Mouse (Mus musculus) forebrain, postnatal 0 days (tissue): ENCODE results near the gene Fut7. TPM values are rescaled to one million over a fixed set of nuclear protein-coding genes. Genes with fewer than 3 reads are reported as not detected.

ENCODE experiments used
- ATAC-seq: fragments of 200-750 bp; cut with Nextera tagmentation; 2 replicates; pipeline ENCODE4 v1.8.0; 2017; ENCODE audit warnings: mild to moderate bottlenecking, moderate library complexity
- DNase-seq: peaks from one replicate; pipeline ENCODE4 v3.0.0-alpha.2; 2015
- H3K27ac ChIP-seq: fragments of 300-500 bp; sonication (generic); 2 replicates; pipeline ENCODE4 v1.5.1; 2014; ENCODE audit warnings: low read depth, mild to moderate bottlenecking, antibody characterized with exemption, low read length, moderate library complexity, mixed read lengths
- H3K27me3 ChIP-seq: fragments of 300-500 bp; sonication (generic); 2 replicates; pipeline ENCODE4 v1.6.1; 2014; ENCODE audit warnings: mild to moderate bottlenecking, low read length, mixed read lengths; ENCODE audit not compliant: insufficient read depth
- H3K36me3 ChIP-seq: fragments of 300-500 bp; sonication (generic); 2 replicates; pipeline ENCODE4 v1.6.1; 2014; ENCODE audit warnings: mild to moderate bottlenecking, moderate library complexity; ENCODE audit not compliant: insufficient read depth
- H3K4me1 ChIP-seq: fragments of 300-500 bp; sonication (generic); 2 replicates; pipeline ENCODE4 v1.6.1; 2014; ENCODE audit warnings: antibody characterized with exemption; ENCODE audit not compliant: insufficient read depth
- H3K4me2 ChIP-seq: fragments of 300-500 bp; sonication (generic); 2 replicates; pipeline ENCODE4 v1.6.1; 2014; ENCODE audit warnings: low read depth, mild to moderate bottlenecking, moderate library complexity
- H3K4me3 ChIP-seq: fragments of 300-500 bp; sonication (generic); 2 replicates; pipeline ENCODE4 v1.5.1; 2014; ENCODE audit warnings: low read depth, low read length, mixed read lengths
- H3K9ac ChIP-seq: fragments of 300-500 bp; sonication (generic); 2 replicates; pipeline ENCODE4 v1.6.1; 2014; ENCODE audit warnings: mild to moderate bottlenecking
- H3K9me3 ChIP-seq: fragments of 300-500 bp; sonication (generic); 2 replicates; pipeline ENCODE4 v1.6.1; 2016; ENCODE audit warnings: low read length
- CTCF ChIP-seq: sonication (generic); IDR thresholded peaks from 2 replicates; pipeline ENCODE4 v1.5.1; 2016; ENCODE audit warnings: antibody characterized with exemption, control low read depth, low read depth
- WGBS: fragments of 180-500 bp; shearing (Covaris S2); extraction: QIAGEN DNeasy Blood & Tissue Kit; methylation state at CpG from one replicate; pipeline ENCODE4 v1.1.7; 2014; 5-methylcytosine and 5-hydroxymethylcytosine counted together
- polyA plus RNA-seq: library from polyadenylated mRNA; unstranded; fragments of >200 nt; fragmentation: Nextera tagmentation; extraction: Ambion mirVana; gene quantifications from 2 replicates; pipeline ENCODE4 v1.2.1, GENCODE M21; 2015
- total RNA-seq: library from RNA; depleted of rRNA; stranded (reverse); fragments of >200 nt; gene quantifications from 2 replicates; pipeline ENCODE4 v1.2.3, GENCODE M21; 2014

Gene Fut7
- total and polyA plus RNA-seq, 2 experiments from 2014 or later: 0.17 to 1.3 TPM

- ATAC-seq (no peak), DNase-seq (no peak)
- Histone ChIP-seq H3K27ac (no peak overlapping the region), H3K9me3 (no peaks in the 10 kb centered on the region), H3K4me3 (no peak overlapping the region), H3K27me3 (no peaks in the 10 kb centered on the region), H3K4me1 (no peaks in the 10 kb centered on the region), H3K9ac (no peak overlapping the region), H3K4me2 (no peak overlapping the region), H3K36me3 (peaks cover 98% of the 10 kb centered on the region)
- TF ChIP-seq CTCF: no peak
- WGBS: 87% methylated on average over 20 of the region's 20 CpGs
Observed at GRCm38 (mm10) chr2:25441067-25441466, 18.0 kb downstream of the Fut7 start.

- no peaks in the 10 kb centered on the region for H3K4me1 ChIP-seq
- H3K4me2 ChIP-seq: no peak overlapping the region
- no peak for TF ChIP-seq CTCF
- ATAC-seq (no peak), DNase-seq (no peak)
- WGBS: 93% methylated on average over 14 of the region's 14 CpGs
- H3K27me3 ChIP-seq: no peaks in the 10 kb centered on the region
- H3K4me3 ChIP-seq: no peak overlapping the region
- no peak overlapping the region for H3K27ac ChIP-seq
- H3K9me3 ChIP-seq: no peaks in the 10 kb centered on the region
- peaks cover 98% of the 10 kb centered on the region for H3K36me3 ChIP-seq
- H3K9ac ChIP-seq: no peak overlapping the region
Observed at GRCm38 (mm10) chr2:25442682-25443081, 19.6 kb downstream of the Fut7 start.

DNA sequence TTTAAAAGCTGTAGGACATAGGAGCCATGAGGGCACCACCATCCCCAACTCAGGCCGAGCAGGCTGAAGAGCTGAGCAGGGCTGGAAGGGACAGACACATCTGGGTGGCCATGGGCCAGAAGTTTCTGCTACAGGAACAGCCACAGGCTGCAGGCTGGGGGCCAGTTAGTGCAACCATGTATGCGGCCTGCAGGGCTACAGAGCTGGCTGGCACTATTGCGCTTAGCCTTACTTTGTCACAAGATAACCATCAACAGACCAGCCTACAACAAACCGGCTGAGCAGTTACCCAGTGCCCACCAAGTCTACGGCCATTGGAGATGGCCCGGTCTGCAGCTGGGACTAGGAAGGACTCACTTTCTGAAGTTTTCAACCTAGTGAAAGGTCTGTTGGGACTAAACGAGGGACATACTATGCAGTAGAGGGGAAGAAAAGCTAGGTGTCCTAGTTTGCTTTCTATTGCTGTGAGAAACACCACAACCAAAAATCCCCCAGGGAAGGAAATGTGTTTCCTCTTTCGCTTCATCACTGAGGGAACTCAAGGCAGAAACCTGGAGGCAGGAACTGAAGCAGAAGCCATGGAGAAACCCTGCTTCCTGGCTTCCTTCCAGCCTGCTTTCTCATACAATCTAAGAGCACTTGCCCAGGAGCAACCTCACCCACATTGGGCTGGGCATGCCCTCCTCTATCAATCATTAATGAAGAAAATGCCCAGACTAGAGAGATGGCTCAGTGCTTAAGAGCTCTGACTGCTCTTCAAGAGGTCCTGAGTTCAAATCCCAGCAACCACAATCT, 28.0 kb downstream of the Fut7 start:
- H3K27me3 ChIP-seq: no peaks in the 10 kb centered on the region
- H3K9ac ChIP-seq: no peak overlapping the region
- no peak for DNase-seq
- no peak for ATAC-seq
- no peaks in the 10 kb centered on the region for H3K9me3 ChIP-seq
- H3K4me2 ChIP-seq: no peak overlapping the region
- TF ChIP-seq CTCF: no peak
- peaks cover 29% of the 10 kb centered on the region for H3K36me3 ChIP-seq
- no peak overlapping the region for H3K4me3 ChIP-seq
- H3K27ac ChIP-seq: no peak overlapping the region
- WGBS: 89% methylated on average over 8 of the region's 8 CpGs
- no peaks in the 10 kb centered on the region for H3K4me1 ChIP-seq

GRCm38 (mm10) chr2:25452951-25453350, 29.9 kb downstream of the Fut7 start:
- H3K4me2 ChIP-seq: no peak overlapping the region
- WGBS: 27% methylated on average over 1 of the region's 1 CpGs
- H3K4me1 ChIP-seq: no peaks in the 10 kb centered on the region
- no peaks in the 10 kb centered on the region for H3K27me3 ChIP-seq
- no peak overlapping the region for H3K27ac ChIP-seq
- no peak for TF ChIP-seq CTCF
- H3K4me3 ChIP-seq: no peak overlapping the region
- H3K36me3 ChIP-seq: peaks cover 15% of the 10 kb centered on the region
- H3K9me3 ChIP-seq: no peaks in the 10 kb centered on the region
- no peak for ATAC-seq
- no peak overlapping the region for H3K9ac ChIP-seq
- DNase-seq: no peak

DNA sequence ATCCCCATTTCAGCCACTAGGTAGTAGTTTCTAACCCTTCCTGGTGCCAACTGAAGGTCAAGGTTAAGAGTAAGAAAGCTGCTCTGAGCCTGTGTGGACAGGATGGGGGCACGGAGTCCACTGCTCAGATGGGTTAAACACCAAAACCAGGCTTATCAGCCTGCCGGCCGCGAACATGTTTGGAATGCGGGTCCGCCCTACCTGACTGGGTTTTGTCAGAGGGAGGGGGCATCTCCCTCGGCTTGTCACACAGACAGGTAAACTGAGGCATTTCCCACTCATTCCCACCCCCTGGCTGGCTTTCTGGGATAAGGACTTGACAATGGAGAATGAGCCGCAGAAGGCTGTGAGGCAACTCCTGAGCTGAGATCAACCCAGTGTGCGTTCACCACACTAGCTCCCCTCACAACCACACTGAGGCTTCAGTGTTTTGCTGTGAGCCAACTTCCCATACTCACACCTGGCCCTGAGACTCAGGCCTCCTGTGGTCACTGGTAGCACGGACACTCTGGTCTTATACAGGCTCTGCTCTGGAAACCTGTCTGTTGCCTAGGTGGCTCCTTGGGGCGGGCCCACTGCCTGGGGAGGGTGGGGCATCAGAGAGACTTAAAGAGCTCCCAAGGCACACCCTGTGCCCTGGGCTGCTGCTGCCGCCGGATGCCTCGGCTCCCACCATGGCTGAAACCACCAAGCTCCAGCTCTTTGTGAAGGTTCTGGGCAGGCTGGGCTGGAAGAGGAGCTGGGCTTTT, 33.3 kb downstream of the Fut7 start, which contains the start of gene Clic3:
TSS of gene Clic3 (plus strand) at position 634 of the 749 bp plus-strand sequence.
- 64% methylated on average over 14 of the region's 14 CpGs for WGBS
- no peak within 1 kb of the TSS for H3K4me3 ChIP-seq
- no peaks in the 10 kb centered on the region for H3K9me3 ChIP-seq
- no peak within 1 kb of the TSS for H3K4me2 ChIP-seq
- H3K9ac ChIP-seq: no peak within 1 kb of the TSS
- TF ChIP-seq CTCF: no peak
- no peak within 1 kb of the TSS for H3K27ac ChIP-seq
- H3K36me3 ChIP-seq: peaks cover 19% of the 10 kb centered on the region
- no peak for ATAC-seq
- no peak for DNase-seq
- H3K27me3 ChIP-seq: no peaks in the 10 kb centered on the region
- H3K4me1 ChIP-seq: peaks cover 13% of the 10 kb centered on the region; the same call in 1 of the 2 replicates

GRCm38 (mm10) chr2:25457022-25457896, 34.2 kb downstream of the Fut7 start:
- peaks cover 13% of the 10 kb centered on the region; the same call in 1 of the 2 replicates for H3K4me1 ChIP-seq
- ATAC-seq (no peak), DNase-seq (no peak)
- H3K27ac ChIP-seq: no peak overlapping the region
- no peak overlapping the region for H3K9ac ChIP-seq
- H3K4me3 ChIP-seq: no peak overlapping the region
- no peak for TF ChIP-seq CTCF
- no peak overlapping the region for H3K4me2 ChIP-seq
- H3K36me3 ChIP-seq: peaks cover 19% of the 10 kb centered on the region
- 85% methylated on average over 9 of the region's 9 CpGs for WGBS
- no peaks in the 10 kb centered on the region for H3K27me3 ChIP-seq
- H3K9me3 ChIP-seq: no peaks in the 10 kb centered on the region
